ENCODE assay signal across 24 mouse cellular contexts in the genomic region with DNA sequence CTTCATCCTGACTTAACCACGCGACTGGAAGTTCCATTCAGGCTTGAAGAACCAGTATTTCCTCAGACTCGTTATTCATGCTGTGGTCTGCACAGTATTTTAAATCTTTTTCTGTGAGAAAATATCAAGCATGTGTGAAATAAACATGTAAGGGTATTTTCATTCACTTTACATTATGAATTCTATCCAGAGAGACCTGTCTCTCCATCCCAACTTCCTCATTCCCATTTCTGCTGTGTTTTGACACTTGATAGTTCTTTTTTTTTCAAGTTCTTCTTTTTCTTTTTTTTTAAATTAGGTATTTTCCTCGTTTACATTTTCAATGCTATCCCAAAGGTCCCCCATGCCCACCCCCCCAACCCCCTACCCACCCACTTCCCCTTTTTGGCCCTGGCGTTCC.
"Had no signal": no experiment of that assay in that cellular context is flagged by ENCODE, and none has a peak within 500 bp of the region (broad histone marks: within the 10 kb centered on the region; RNA-seq: fewer than 3 reads in every experiment).

No protein-coding gene starts in this region.

- H3K4me2 ChIP-seq: embryonic facial prominence, embryonic 12.5 days; embryonic facial prominence, embryonic 13.5 days; embryonic facial prominence, embryonic 15.5 days; forebrain, embryonic 12.5 days; forebrain, embryonic 13.5 days; forebrain, embryonic 15.5 days had no signal

- H3K36me3 ChIP-seq: embryonic facial prominence, embryonic 10.5 days; embryonic facial prominence, embryonic 12.5 days; embryonic facial prominence, embryonic 13.5 days; embryonic facial prominence, embryonic 15.5 days; forebrain, embryonic 10.5 days; forebrain, embryonic 12.5 days; forebrain, embryonic 15.5 days had no signal

- H3K4me3 ChIP-seq: embryonic facial prominence, embryonic 10.5 days; embryonic facial prominence, embryonic 12.5 days; embryonic facial prominence, embryonic 13.5 days; embryonic facial prominence, embryonic 15.5 days; erythroblast, embryonic 14.5 days; forebrain, embryonic 10.5 days; forebrain, embryonic 12.5 days; forebrain, embryonic 13.5 days; forebrain, embryonic 15.5 days; gastrocnemius, adult 2 months; heart, adult 2 months had no signal

- H3K9ac ChIP-seq: embryonic facial prominence, embryonic 12.5 days; embryonic facial prominence, embryonic 13.5 days; embryonic facial prominence, embryonic 15.5 days; forebrain, embryonic 12.5 days; forebrain, embryonic 13.5 days; forebrain, embryonic 15.5 days; forebrain, postnatal 0 days had no signal

- DNase-seq: cerebellum, adult 9-11 months; cerebellum, postnatal 10 days; cerebellum, postnatal 14 days; cerebellum, postnatal 25 days; cerebellum, postnatal 36 days; embryo, embryonic 11 days; forebrain, postnatal 0 days; gastrocnemius, adult 2 months; gastrocnemius, postnatal 10 days; gastrocnemius, postnatal 14 days; gastrocnemius, postnatal 25 days; gastrocnemius, postnatal 36 days; heart, adult 11 months; heart, adult 18-20 months; heart, adult 2 months had no signal

- H3K27me3 ChIP-seq: embryonic facial prominence, embryonic 12.5 days; embryonic facial prominence, embryonic 13.5 days; embryonic facial prominence, embryonic 15.5 days; forebrain, embryonic 12.5 days; forebrain, embryonic 13.5 days; forebrain, embryonic 15.5 days had no signal

- H3K9me3 ChIP-seq: embryonic facial prominence, embryonic 10.5 days; embryonic facial prominence, embryonic 12.5 days; embryonic facial prominence, embryonic 13.5 days; embryonic facial prominence, embryonic 15.5 days; forebrain, embryonic 10.5 days; forebrain, embryonic 12.5 days; forebrain, embryonic 13.5 days; forebrain, embryonic 15.5 days had no signal

- H3K27ac ChIP-seq: embryonic facial prominence, embryonic 10.5 days; embryonic facial prominence, embryonic 12.5 days; embryonic facial prominence, embryonic 13.5 days; embryonic facial prominence, embryonic 15.5 days; forebrain, embryonic 10.5 days; forebrain, embryonic 12.5 days; forebrain, embryonic 13.5 days; forebrain, embryonic 15.5 days; gastrocnemius, adult 2 months; heart, adult 2 months had no signal

- H3K4me1 ChIP-seq: embryonic facial prominence, embryonic 10.5 days; embryonic facial prominence, embryonic 12.5 days; embryonic facial prominence, embryonic 13.5 days; embryonic facial prominence, embryonic 15.5 days; forebrain, embryonic 10.5 days; forebrain, embryonic 12.5 days; forebrain, embryonic 13.5 days had no signal
